Comparison of ENCODE assay signal across 24 mouse cellular contexts in genomic region chr10:115262926-115263562, GRCm38 (mm10). TPM values are rescaled to one million over a fixed set of nuclear protein-coding genes. Genes with fewer than 3 reads are reported as not detected.
DNase-seq lines count a peak whose midpoint lies in the region; ATAC-seq and TF ChIP-seq lines count a peak whose summit lies in the region.
"Had no signal": no experiment of that assay in that cellular context is flagged by ENCODE, and none has a peak within 500 bp of the region (broad histone marks: within the 10 kb centered on the region; RNA-seq: fewer than 3 reads in every experiment).

No protein-coding gene starts in this region.

- no peak for TF ChIP-seq CTCF in liver, embryonic 14.5 days (IDR thresholded peaks at IDR 0.05; ENCODE audit: low read depth)
- no peak for TF ChIP-seq CTCF in small intestine, adult 2 months (IDR thresholded peaks at IDR 0.05; ENCODE audit: extremely low read depth, insufficient read length, insufficient replicate concordance, low read depth, low read length)

- H3K4me3 ChIP-seq in intestine, embryonic 16.5 days (ENCODE audit: low read length) = no peak overlapping the region
- H3K4me3 ChIP-seq in liver, embryonic 14.5 days (ENCODE audit: insufficient read depth in 1 of 2, low read depth in 2 of 2, low read length in 2 of 2) = no peak overlapping the region
- peak overlapping the region; percentile 30; the same call in 1 of the 2 replicates for H3K4me3 ChIP-seq in small intestine, adult 2 months (ENCODE audit: low read depth, low read length)
- H3K4me3 ChIP-seq: forebrain, embryonic 10.5 days; heart, embryonic 15.5 days; limb, embryonic 15.5 days; midbrain, embryonic 15.5 days; myocyte; neural tube, embryonic 13.5 days had no signal

- no peaks in the 10 kb centered on the region for H3K36me3 ChIP-seq in intestine, embryonic 16.5 days (ENCODE audit: control insufficient read depth, insufficient read depth, low read length)
- no peaks in the 10 kb centered on the region for H3K36me3 ChIP-seq in liver, embryonic 14.5 days (replicated peaks; ENCODE audit: control insufficient read depth, insufficient read depth, low read depth)
- no peaks in the 10 kb centered on the region for H3K36me3 ChIP-seq in small intestine, adult 2 months (ENCODE audit: control insufficient read depth, insufficient read depth, low read length)
- H3K36me3 ChIP-seq: forebrain, embryonic 10.5 days; heart, embryonic 15.5 days; limb, embryonic 15.5 days; midbrain, embryonic 15.5 days; neural tube, embryonic 13.5 days had no signal

- H3K9me3 ChIP-seq in intestine, embryonic 16.5 days (ENCODE audit: control insufficient read depth, low read length) = 0 out of 2 replicates have a peak, but pooled peaks cover 4% of the 10 kb centered on the region
- H3K9me3 ChIP-seq in liver, embryonic 14.5 days (ENCODE audit: control insufficient read depth, low read length) = no peaks in the 10 kb centered on the region
- H3K9me3 ChIP-seq: heart, embryonic 15.5 days; limb, embryonic 15.5 days; midbrain, embryonic 15.5 days; neural tube, embryonic 13.5 days had no signal

- no peak for TF ChIP-seq EP300 in liver, embryonic 14.5 days (IDR thresholded peaks at IDR 0.05; ENCODE audit: low read depth)

- peak; percentile 21 for DNase-seq in adrenal gland, adult 2 months
- DNase-seq in adrenal gland, postnatal 4 days (ENCODE audit: low spot score in 2 of 2) = no peak
- no peak for DNase-seq in liver, embryonic 14.5 days (ENCODE audit: low read depth in 3 of 3, low spot score in 3 of 3)
- no peak for DNase-seq in layer of hippocampus, adult 18-20 months (ENCODE audit: low spot score in 2 of 2)
- DNase-seq in thymus, postnatal 0 days (ENCODE audit: low spot score) = no peak
- DNase-seq in lung, postnatal 14 days = no peak
- DNase-seq: cerebellum, adult 11-12 months; cerebellum, postnatal 10 days; gastrocnemius, postnatal 25 days; heart, postnatal 4 days; left cerebral cortex, postnatal 4 days; right cerebral cortex, postnatal 4 days; thymus, adult 2 months had no signal

- no peak overlapping the region for H3K9ac ChIP-seq in intestine, embryonic 16.5 days (ENCODE audit: low read depth, low read length)
- H3K9ac ChIP-seq in liver, embryonic 14.5 days (replicated peaks) = no peak overlapping the region
- H3K9ac ChIP-seq: heart, embryonic 15.5 days; hindbrain, embryonic 14.5 days; limb, embryonic 15.5 days; midbrain, embryonic 15.5 days; neural tube, embryonic 13.5 days had no signal

- peak overlapping the region; percentile 34; the same call in 1 of the 2 replicates for H3K4me2 ChIP-seq in intestine, embryonic 16.5 days (ENCODE audit: low read depth, low read length)
- H3K4me2 ChIP-seq in liver, embryonic 14.5 days (ENCODE audit: low read depth) = no peak overlapping the region; the same call in 1 of the 2 replicates
- H3K4me2 ChIP-seq: heart, embryonic 15.5 days; hindbrain, embryonic 14.5 days; limb, embryonic 15.5 days; midbrain, embryonic 15.5 days; neural tube, embryonic 13.5 days had no signal

- no peaks in the 10 kb centered on the region for H3K27me3 ChIP-seq in intestine, embryonic 16.5 days (replicated peaks; ENCODE audit: control insufficient read depth, insufficient read depth, low read length)
- no peaks in the 10 kb centered on the region for H3K27me3 ChIP-seq in liver, embryonic 14.5 days (ENCODE audit: control insufficient read depth, insufficient read depth, low read length)
- H3K27me3 ChIP-seq in small intestine, adult 2 months (ENCODE audit: control insufficient read depth, insufficient read depth, low read length) = no peaks in the 10 kb centered on the region
- H3K27me3 ChIP-seq: heart, embryonic 15.5 days; limb, embryonic 15.5 days; midbrain, embryonic 15.5 days; neural tube, embryonic 13.5 days had no signal

- peak overlapping the region; percentile 51; the same call in 1 of the 2 replicates for H3K27ac ChIP-seq in intestine, embryonic 16.5 days (ENCODE audit: low read length)
- H3K27ac ChIP-seq in liver, embryonic 14.5 days = no peak overlapping the region
- H3K27ac ChIP-seq in small intestine, adult 2 months (ENCODE audit: insufficient read depth, low read depth, low read length) = peak overlapping the region; percentile 95
- H3K27ac ChIP-seq: forebrain, embryonic 10.5 days; heart, embryonic 15.5 days; hindbrain, embryonic 14.5 days; limb, embryonic 15.5 days; midbrain, embryonic 15.5 days; neural tube, embryonic 13.5 days had no signal

- no peak for TF ChIP-seq POLR2A in small intestine, adult 2 months (IDR thresholded peaks at IDR 0.05; ENCODE audit: low read depth, low read length)

- peaks cover 3% of the 10 kb centered on the region; the same call in 1 of the 2 replicates for H3K4me1 ChIP-seq in intestine, embryonic 16.5 days (ENCODE audit: control insufficient read depth, insufficient read depth, low read length)
- no peaks in the 10 kb centered on the region for H3K4me1 ChIP-seq in liver, embryonic 14.5 days (replicated peaks; ENCODE audit: control insufficient read depth in 2 of 2, insufficient read depth in 2 of 2, low read length in 1 of 2)
- H3K4me1 ChIP-seq in small intestine, adult 2 months (ENCODE audit: control insufficient read depth, insufficient read depth, insufficient read length, low read length) = peaks cover 10% of the 10 kb centered on the region; the same call in 1 of the 2 replicates
- H3K4me1 ChIP-seq: forebrain, embryonic 10.5 days; heart, embryonic 15.5 days; limb, embryonic 15.5 days; midbrain, embryonic 15.5 days; neural tube, embryonic 13.5 days had no signal

- peak; percentile 68 for ATAC-seq in intestine, embryonic 16.5 days
- peak; percentile 55; the same call in 1 of the 2 replicates for ATAC-seq in liver, embryonic 14.5 days (ENCODE audit: insufficient read depth)
- ATAC-seq: forebrain, embryonic 16.5 days; inflammation-experienced regulatory T-cells, adult 6 months; midbrain, embryonic 15.5 days had no signal

- WGBS in intestine, embryonic 16.5 days = 49% methylated on average over 5 of the region's 5 CpGs
- WGBS in liver, embryonic 14.5 days (ENCODE audit: insufficient replicate concordance) = 41% methylated on average over 5 of the region's 5 CpGs
- WGBS in small intestine, adult 2 months = 21% methylated on average over 5 of the region's 5 CpGs

RNA-seq across cellular contexts. Expression of gene Tbc1d15, which starts 11.8 kb away (rescaled TPM):
- 10 to 100 TPM; 73.4 to 87.4 TPM for total RNA-seq in adrenal gland, adult 2 months (2021)
- 1.7 and 2.2 TPM in 2 replicates for polyA plus RNA-seq in adrenal gland, adult 2 months (2012; rRNA removed)
- 10 to 100 TPM; 85.8 to 88.4 TPM for total RNA-seq in adrenal gland, postnatal 4 days (2021)
- polyA plus RNA-seq in intestine, embryonic 16.5 days (2015; fragmentation: Nextera tagmentation; extraction: Ambion mirVana) = 56.2 and 58.7 TPM in 2 replicates
- polyA plus RNA-seq in liver, embryonic 14.5 days (2012; rRNA removed) = 7.8 and 12.2 TPM in 2 replicates
- 45.5 and 47.5 TPM in 2 replicates for polyA plus RNA-seq in liver, embryonic 14.5 days (2014; fragmentation: Nextera tagmentation; extraction: Ambion mirVana)
- polyA plus RNA-seq in small intestine, adult 2 months (2012; rRNA removed) = 1.8 and 6.2 TPM in 2 replicates
- total RNA-seq in layer of hippocampus, adult 18-20 months (2021) = 10 to 100 TPM; 60.3 to 62.9 TPM
- polyA plus RNA-seq in thymus, postnatal 0 days (2015; fragmentation: Nextera tagmentation; extraction: Ambion mirVana) = 65.3 and 66.1 TPM in 2 replicates

RNA-seq across cellular contexts. Expression of gene Rab21, which starts 52.4 kb away (rescaled TPM):
- 10 to 100 TPM; 51.2 to 53.6 TPM for total RNA-seq in adrenal gland, adult 2 months (2021)
- 63.1 and 64.0 TPM in 2 replicates for polyA plus RNA-seq in adrenal gland, adult 2 months (2012; rRNA removed)
- 10 to 100 TPM; 47.3 to 48.6 TPM for total RNA-seq in adrenal gland, postnatal 4 days (2021)
- 4.7 and 5.1 TPM in 2 replicates for polyA plus RNA-seq in intestine, embryonic 16.5 days (2015; fragmentation: Nextera tagmentation; extraction: Ambion mirVana)
- polyA plus RNA-seq in liver, embryonic 14.5 days (2012; rRNA removed) = 4.9 and 6.7 TPM in 2 replicates
- polyA plus RNA-seq in liver, embryonic 14.5 days (2014; fragmentation: Nextera tagmentation; extraction: Ambion mirVana) = 2.9 and 3.7 TPM in 2 replicates
- 12.6 and 28.8 TPM in 2 replicates for polyA plus RNA-seq in small intestine, adult 2 months (2012; rRNA removed)
- 10 to 100 TPM; 58.1 to 58.4 TPM for total RNA-seq in layer of hippocampus, adult 18-20 months (2021)
- 12.3 and 21.5 TPM in 2 replicates for polyA plus RNA-seq in thymus, postnatal 0 days (2015; fragmentation: Nextera tagmentation; extraction: Ambion mirVana)
